Mouse (Mus musculus) lung, postnatal 14 days (tissue): ENCODE results near the gene Tmem125.
A peak's percentile ranks its signal among the peaks of the same experiment; 100 is the strongest.
"Not testable (repeated sequence)": the region's sequence is repeated elsewhere in the genome, so short reads cannot be mapped to it uniquely, and the experiment has no call there.

Experiments
- DNase-seq: peaks from one replicate; pipeline ENCODE4 v3.0.0; 2021

Tmem125 gene

GRCm38 (mm10) chr4:118533605-118534004 lies 10.2 kb downstream of the Tmem125 start:
- DNase-seq, result no peak

- DNase-seq, result no peak
Measured at GRCm38 (mm10) chr4:118533156-118533555, 10.7 kb downstream of the Tmem125 start.

GRCm38 (mm10) chr4:118532663-118533062 lies 11.2 kb downstream of the Tmem125 start:
- no peak for DNase-seq

- no peak for DNase-seq
Measured at GRCm38 (mm10) chr4:118527720-118528119, 16.1 kb downstream of the Tmem125 start.

- DNase-seq, result no peak
Measured at GRCm38 (mm10) chr4:118527335-118527681, 16.5 kb downstream of the Tmem125 start.

GRCm38 (mm10) chr4:118526408-118527334 lies 17.2 kb downstream of the Tmem125 start, which contains the start of gene 2610528J11Rik:
Gene 2610528J11Rik, plus strand, starts transcription at chr4:118526999.
- DNase-seq, result peak; percentile 70

- DNase-seq, result no peak
Measured at GRCm38 (mm10) chr4:118525779-118526178, 18.1 kb downstream of the Tmem125 start.

- DNase-seq, result no peak
Measured at GRCm38 (mm10) chr4:118523976-118524375, 19.9 kb downstream of the Tmem125 start.

- no peak for DNase-seq
Measured at GRCm38 (mm10) chr4:118522248-118522647, 21.6 kb downstream of the Tmem125 start.

GRCm38 (mm10) chr4:118518208-118518607 lies 25.6 kb downstream of the Tmem125 start:
- DNase-seq, result no peak

- DNase-seq, result no peak
Measured at GRCm38 (mm10) chr4:118517497-118518146, 26.2 kb downstream of the Tmem125 start.

GRCm38 (mm10) chr4:118516699-118517496 lies 26.9 kb downstream of the Tmem125 start:
- peak; percentile 26 for DNase-seq

- DNase-seq, result no peak
Measured at GRCm38 (mm10) chr4:118509050-118509449, 34.8 kb downstream of the Tmem125 start.

- DNase-seq, result not testable (repeated sequence)
Measured at GRCm38 (mm10) chr4:118507171-118507570, 36.7 kb downstream of the Tmem125 start.

GRCm38 (mm10) chr4:118505551-118505950 lies 38.3 kb downstream of the Tmem125 start:
- DNase-seq, result no peak

GRCm38 (mm10) chr4:118500792-118501191 lies 43.1 kb downstream of the Tmem125 start:
- DNase-seq, result no peak

- DNase-seq, result no peak
Measured at GRCm38 (mm10) chr4:118500171-118500724, 43.6 kb downstream of the Tmem125 start.
